Mouse (Mus musculus): ENCODE data around the gene Ptdss2.

GRCm38 (mm10) chr7:141190220-141190619 is 68.0 kb downstream of the Ptdss2 start:
- TF ChIP-seq POLR2A (IDR thresholded peaks at IDR 0.05; ENCODE audit: borderline replicate concordance, extremely low read depth, insufficient read depth, insufficient read length, poor library complexity, severe bottlenecking): no peak
- no peak for TF ChIP-seq CTCF (IDR thresholded peaks at IDR 0.05; ENCODE audit: borderline replicate concordance, extremely low read depth, insufficient read depth, insufficient read length)

Data from brain, embryonic 14.5 days (tissue).